Mouse (Mus musculus) midbrain, postnatal 0 days (tissue): ENCODE measurements around the gene Bsnd. TPM values are rescaled to one million over a fixed set of nuclear protein-coding genes. Genes with fewer than 3 reads are reported as not detected.

Experiments used
- ATAC-seq: fragments of 200-750 bp; cut with Nextera tagmentation; 2 replicates; pipeline ENCODE4 v1.8.0; 2017; ENCODE audit warnings: moderate number of reproducible peaks, mild to moderate bottlenecking, moderate TSS enrichment, moderate library complexity; ENCODE audit not compliant: low FRiP score
- DNase-seq: peaks from one replicate; pipeline ENCODE4 v3.0.0-alpha.2; 2015; ENCODE audit warnings: low spot score
- H3K27ac ChIP-seq: fragments of 300-500 bp; sonication (generic); 2 replicates; pipeline ENCODE4 v1.5.1; 2014; ENCODE audit warnings: low read depth, mild to moderate bottlenecking, low read length, mixed read lengths
- H3K27me3 ChIP-seq: fragments of 300-500 bp; sonication (generic); 2 replicates; pipeline ENCODE4 v1.6.1; 2014; ENCODE audit warnings: low read length, control low read depth, mixed read lengths; ENCODE audit not compliant: insufficient read depth
- H3K36me3 ChIP-seq: fragments of 300-500 bp; sonication (generic); 2 replicates; pipeline ENCODE4 v1.6.1; 2014; ENCODE audit warnings: low read length, control low read depth, mixed read lengths; ENCODE audit not compliant: insufficient read depth
- H3K4me1 ChIP-seq: fragments of 300-500 bp; sonication (generic); 2 replicates; pipeline ENCODE4 v1.6.1; 2014; ENCODE audit warnings: mild to moderate bottlenecking, control low read depth, antibody characterized with exemption, low read length, mixed read lengths; ENCODE audit not compliant: insufficient read depth
- H3K4me2 ChIP-seq: fragments of 300-500 bp; sonication (generic); 2 replicates; pipeline ENCODE4 v1.6.1; 2014; ENCODE audit warnings: low read depth, mild to moderate bottlenecking, low read length, mixed read lengths; ENCODE audit not compliant: poor library complexity, severe bottlenecking
- H3K4me3 ChIP-seq: fragments of 300-500 bp; sonication (generic); 2 replicates; pipeline ENCODE4 v1.5.1; 2014; ENCODE audit warnings: low read depth, mild to moderate bottlenecking, low read length, moderate library complexity
- H3K9ac ChIP-seq: fragments of 300-500 bp; sonication (generic); replicated peaks from 2 replicates; pipeline ENCODE4 v1.6.1; 2014; ENCODE audit warnings: mild to moderate bottlenecking, low read length, moderate library complexity, mixed read lengths; ENCODE audit not compliant: poor library complexity, severe bottlenecking
- H3K9me3 ChIP-seq: fragments of 300-500 bp; sonication (generic); 2 replicates; pipeline ENCODE4 v1.6.1; 2016; ENCODE audit warnings: low read length, control low read depth
- CTCF ChIP-seq: IDR thresholded peaks from 2 replicates; pipeline ENCODE4 v1.5.1; 2016; ENCODE audit warnings: antibody characterized with exemption, mild to moderate bottlenecking
- WGBS: fragments of 180-500 bp; shearing (Covaris S2); extraction: QIAGEN DNeasy Blood & Tissue Kit; methylation state at CpG from one replicate; pipeline ENCODE4 v1.1.7; 2014; 5-methylcytosine and 5-hydroxymethylcytosine counted together
- polyA plus RNA-seq: library from polyadenylated mRNA; unstranded; fragments of >200 nt; fragmentation: Nextera tagmentation; extraction: Ambion mirVana; gene quantifications from 2 replicates; pipeline ENCODE4 v1.2.1, GENCODE M21; 2015
- total RNA-seq: library from RNA; depleted of rRNA; stranded (reverse); fragments of >200 nt; gene quantifications from 2 replicates; pipeline ENCODE4 v1.2.3, GENCODE M21; 2014; rRNA removed

Bsnd gene
- total and polyA plus RNA-seq, 2 experiments from 2014 or later = not detected

DNA sequence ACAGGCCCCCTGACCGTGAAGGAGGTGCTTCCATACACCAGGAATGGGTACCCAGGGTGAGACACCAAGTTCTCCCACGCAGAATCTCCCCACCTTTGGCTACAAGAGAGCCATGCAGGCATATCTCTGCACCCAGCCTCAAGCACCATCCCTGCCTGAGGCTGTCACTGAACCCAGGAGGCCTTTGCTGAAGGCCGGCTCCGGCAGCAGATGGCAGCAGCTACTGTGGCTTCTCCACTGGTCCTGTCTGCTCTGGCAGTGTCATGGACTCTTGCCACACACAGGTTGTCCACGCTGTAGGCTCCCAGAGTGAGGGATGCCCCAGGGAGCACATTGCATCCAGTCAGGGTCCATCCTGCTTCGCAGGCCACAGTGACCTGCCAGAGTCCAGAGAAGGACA lies 48.9 kb downstream of the Bsnd start:
- no peak for DNase-seq
- Histone ChIP-seq H3K9ac (no peak overlapping the region), H3K36me3 (peaks cover 39% of the 10 kb centered on the region), H3K9me3 (no peaks in the 10 kb centered on the region), H3K27ac (no peak overlapping the region), H3K27me3 (no peaks in the 10 kb centered on the region), H3K4me1 (no peaks in the 10 kb centered on the region), H3K4me2 (no peak overlapping the region), H3K4me3 (no peak overlapping the region)
- ATAC-seq = no peak
- WGBS = 82% methylated on average over 6 of the region's 6 CpGs
- peak; percentile 15; the same call in 1 of the 2 replicates for TF ChIP-seq CTCF

DNA sequence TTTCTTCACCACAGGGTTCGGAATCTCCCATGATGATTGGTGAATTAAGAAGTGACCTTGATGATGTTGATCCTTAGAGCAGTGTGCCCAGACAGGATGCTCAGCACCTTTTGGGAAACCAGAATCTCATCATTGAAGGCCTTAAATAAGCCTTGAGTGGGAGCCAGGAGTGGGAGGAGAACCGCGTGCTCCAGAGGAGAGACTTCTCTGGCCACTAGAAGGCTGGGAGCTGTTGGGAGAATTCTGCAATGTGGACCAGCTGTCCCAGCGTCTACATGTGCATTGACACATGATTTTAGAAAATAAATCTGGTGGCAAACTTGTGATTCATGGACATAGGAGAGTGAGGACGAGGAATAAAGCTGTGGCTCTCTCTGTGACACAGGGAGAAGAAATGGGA lies 53.3 kb downstream of the Bsnd start:
- DNase-seq = no peak
- no peak overlapping the region for H3K4me2 ChIP-seq
- no peaks in the 10 kb centered on the region for H3K9me3 ChIP-seq
- peaks cover 61% of the 10 kb centered on the region for H3K36me3 ChIP-seq
- H3K27me3 ChIP-seq = no peaks in the 10 kb centered on the region
- no peak overlapping the region for H3K27ac ChIP-seq
- no peak overlapping the region for H3K9ac ChIP-seq
- ATAC-seq = no peak
- no peak overlapping the region for H3K4me3 ChIP-seq
- 93% methylated on average over 5 of the region's 5 CpGs for WGBS
- TF ChIP-seq CTCF = no peak
- H3K4me1 ChIP-seq = no peaks in the 10 kb centered on the region

DNA sequence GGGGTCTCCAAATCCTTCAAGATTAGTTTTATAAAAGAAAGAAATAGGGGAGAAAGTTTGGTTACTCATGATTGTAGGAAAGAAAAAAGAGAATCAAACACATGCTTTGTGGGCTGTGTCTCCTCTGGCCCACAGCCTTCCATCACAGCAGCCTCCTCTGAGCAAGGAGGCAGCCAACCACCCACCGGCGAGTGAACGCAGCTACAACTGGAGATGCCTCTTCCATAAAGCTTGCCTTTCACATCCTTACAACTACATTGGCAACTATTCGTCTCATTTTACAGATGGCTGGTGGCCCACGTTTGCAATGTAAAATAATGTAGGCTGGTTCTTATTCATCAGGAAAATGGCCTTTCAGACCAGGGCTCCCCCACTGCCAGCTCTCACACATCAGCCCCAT lies 54.9 kb downstream of the Bsnd start:
- H3K9ac ChIP-seq = no peak overlapping the region
- peaks cover 61% of the 10 kb centered on the region for H3K36me3 ChIP-seq
- no peak for TF ChIP-seq CTCF
- ATAC-seq = no peak
- 95% methylated on average over 5 of the region's 5 CpGs for WGBS
- H3K4me3 ChIP-seq = no peak overlapping the region
- H3K9me3 ChIP-seq = no peaks in the 10 kb centered on the region
- no peak overlapping the region for H3K27ac ChIP-seq
- no peaks in the 10 kb centered on the region for H3K27me3 ChIP-seq
- no peak overlapping the region for H3K4me2 ChIP-seq
- no peaks in the 10 kb centered on the region for H3K4me1 ChIP-seq
- DNase-seq = no peak

DNA sequence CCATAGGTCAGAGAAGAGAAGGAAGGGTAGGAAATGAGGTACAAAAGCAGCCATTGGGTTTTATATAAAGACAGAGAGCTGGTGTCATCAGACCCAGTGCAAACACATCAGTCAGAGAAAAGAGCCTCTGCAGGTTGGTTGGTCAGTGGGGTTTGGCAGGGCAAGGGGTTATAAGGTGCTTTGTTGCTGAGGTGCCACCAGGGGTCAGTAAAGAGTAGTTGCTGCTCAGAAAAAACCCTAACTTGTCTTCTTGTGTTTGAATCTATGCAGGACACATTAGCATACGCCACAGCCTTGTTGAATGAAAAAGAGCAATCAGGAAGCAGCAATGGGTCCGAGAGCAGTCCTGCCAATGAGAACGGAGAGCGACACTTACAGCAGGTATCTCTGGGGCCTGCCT lies 55.6 kb downstream of the Bsnd start:
- no peak overlapping the region for H3K4me3 ChIP-seq
- no peak overlapping the region for H3K9ac ChIP-seq
- H3K36me3 ChIP-seq = peaks cover 62% of the 10 kb centered on the region
- H3K4me2 ChIP-seq = no peak overlapping the region
- TF ChIP-seq CTCF = peak; percentile 81
- H3K27ac ChIP-seq = no peak overlapping the region
- DNase-seq (peak; percentile 67), ATAC-seq (no peak)
- no peaks in the 10 kb centered on the region for H3K4me1 ChIP-seq
- H3K9me3 ChIP-seq = no peaks in the 10 kb centered on the region
- WGBS = 65% methylated on average over 4 of the region's 4 CpGs
- H3K27me3 ChIP-seq = no peaks in the 10 kb centered on the region

DNA sequence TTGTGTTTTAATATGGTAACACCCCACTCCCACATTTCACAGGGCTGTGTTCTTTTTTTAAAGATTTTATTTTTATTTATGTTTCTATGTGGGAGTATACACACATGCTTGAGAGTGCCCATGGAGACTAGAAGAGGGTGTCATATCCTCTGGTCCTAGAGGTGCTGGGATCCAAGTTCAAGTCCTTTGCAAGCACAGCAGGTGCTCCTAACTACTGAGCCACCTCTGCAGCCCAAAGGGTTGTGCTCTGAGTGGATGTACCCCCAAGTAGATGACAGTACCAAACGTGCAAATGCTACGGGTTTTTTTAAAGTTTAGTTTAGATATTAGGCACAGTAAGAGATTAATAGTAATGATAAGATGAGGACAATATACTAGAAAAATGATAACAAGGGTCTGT lies 56.7 kb downstream of the Bsnd start:
- ATAC-seq = no peak
- no peak overlapping the region for H3K4me3 ChIP-seq
- no peak overlapping the region for H3K9ac ChIP-seq
- no peaks in the 10 kb centered on the region for H3K4me1 ChIP-seq
- 93% methylated on average over 2 of the region's 2 CpGs for WGBS
- no peak for DNase-seq
- H3K9me3 ChIP-seq = no peaks in the 10 kb centered on the region
- H3K27me3 ChIP-seq = no peaks in the 10 kb centered on the region
- no peak overlapping the region for H3K4me2 ChIP-seq
- no peak overlapping the region for H3K27ac ChIP-seq
- H3K36me3 ChIP-seq = peaks cover 63% of the 10 kb centered on the region
- TF ChIP-seq CTCF = no peak

Other genes with a start within 250 kb of the Bsnd start
- 28.6 and 36.1 TPM in 2 replicates for gene Usp24, start 176.1 kb downstream of the Bsnd start, total RNA-seq
- gene Usp24, start 176.1 kb downstream of the Bsnd start, polyA plus RNA-seq = 6.6 and 10.2 TPM in 2 replicates
- 5.3 and 10.1 TPM in 2 replicates for gene Pcsk9, start 28.0 kb downstream of the Bsnd start, total RNA-seq
- gene Pcsk9, start 28.0 kb downstream of the Bsnd start, polyA plus RNA-seq = 3.1 and 3.3 TPM in 2 replicates
- gene Dhcr24, start 68.8 kb upstream of the Bsnd start, total RNA-seq = 107 and 139 TPM in 2 replicates
- 8.0 and 8.1 TPM in 2 replicates for gene Dhcr24, start 68.8 kb upstream of the Bsnd start, polyA plus RNA-seq
- not detected in 2 replicates for gene Lexm, start 125.0 kb upstream of the Bsnd start, total RNA-seq
- not detected in 2 replicates for gene Lexm, start 125.0 kb upstream of the Bsnd start, polyA plus RNA-seq
- gene Ttc22, start 130.1 kb upstream of the Bsnd start, total RNA-seq = 4.1 and 4.6 TPM in 2 replicates
- 4.1 and 4.7 TPM in 2 replicates for gene Ttc22, start 130.1 kb upstream of the Bsnd start, polyA plus RNA-seq
- 5.9 and 10.3 TPM in 2 replicates for gene Pars2, start 158.8 kb upstream of the Bsnd start, total RNA-seq
- 7.0 and 7.4 TPM in 2 replicates for gene Pars2, start 158.8 kb upstream of the Bsnd start, polyA plus RNA-seq
- 121 and 127 TPM in 2 replicates for gene Ttc4, start 186.7 kb upstream of the Bsnd start, total RNA-seq
- gene Ttc4, start 186.7 kb upstream of the Bsnd start, polyA plus RNA-seq = 93.2 and 111 TPM in 2 replicates
- 1.1 and 1.3 TPM in 2 replicates for gene Mroh7, start 238.6 kb upstream of the Bsnd start, total RNA-seq
- gene Mroh7, start 238.6 kb upstream of the Bsnd start, polyA plus RNA-seq = 0.59 and 0.64 TPM in 2 replicates
- not detected in 2 replicates for gene Fam151a, start 241.6 kb upstream of the Bsnd start, total RNA-seq
- gene Fam151a, start 241.6 kb upstream of the Bsnd start, polyA plus RNA-seq = not detected in 2 replicates